Mouse (Mus musculus): ENCODE data around the gene Dclk2.

- TF ChIP-seq CTCF (IDR thresholded peaks at IDR 0.05; ENCODE audit: borderline replicate concordance, insufficient read depth, low read length) (no peak), POLR2A (IDR thresholded peaks at IDR 0.05; ENCODE audit: low read depth, low read length) (no peak)
Observed at GRCm38 (mm10) chr3:86750652-86751051, 170.0 kb downstream of the Dclk2 start.
